Mouse (Mus musculus) heart, embryonic 15.5 days (tissue): ENCODE measurements around the gene Rsbn1l. TPM values are rescaled to one million over a fixed set of nuclear protein-coding genes. Genes with fewer than 3 reads are reported as not detected.

ENCODE experiments used
- ATAC-seq: fragments of 200-750 bp; cut with Nextera tagmentation; replicated peaks from 2 replicates; pipeline ENCODE4 v1.8.0; 2017; ENCODE audit warnings: low read depth, moderate TSS enrichment; ENCODE audit not compliant: insufficient number of reproducible peaks, insufficient read depth, low FRiP score
- H3K27ac ChIP-seq: fragments of 300-500 bp; sonication (generic); 2 replicates; pipeline ENCODE4 v1.5.1; 2015; ENCODE audit warnings: mild to moderate bottlenecking, inconsistent platforms
- H3K27me3 ChIP-seq: fragments of 300-500 bp; sonication (generic); 2 replicates; pipeline ENCODE4 v1.6.1; 2015; ENCODE audit warnings: inconsistent platforms
- H3K36me3 ChIP-seq: fragments of 300-500 bp; sonication (generic); 2 replicates; pipeline ENCODE4 v1.6.1; 2015; ENCODE audit warnings: mild to moderate bottlenecking, inconsistent platforms
- H3K4me1 ChIP-seq: fragments of 300-500 bp; sonication (generic); replicated peaks from 2 replicates; pipeline ENCODE4 v1.6.1; 2015; ENCODE audit warnings: inconsistent platforms
- H3K4me2 ChIP-seq: fragments of 300-500 bp; sonication (generic); 2 replicates; pipeline ENCODE4 v1.6.1; 2015; ENCODE audit warnings: inconsistent platforms, mild to moderate bottlenecking, moderate library complexity
- H3K4me3 ChIP-seq: fragments of 300-500 bp; sonication (generic); 2 replicates; pipeline ENCODE4 v1.5.1; 2015; ENCODE audit warnings: mild to moderate bottlenecking, inconsistent platforms
- H3K9ac ChIP-seq: fragments of 300-500 bp; sonication (generic); 2 replicates; pipeline ENCODE4 v1.6.1; 2015; ENCODE audit warnings: mild to moderate bottlenecking, inconsistent platforms
- H3K9me3 ChIP-seq: fragments of 300-500 bp; sonication (generic); replicated peaks from 2 replicates; pipeline ENCODE4 v1.6.1; 2016; ENCODE audit warnings: inconsistent platforms
- WGBS: fragments of 180-500 bp; shearing (Covaris S2); methylation state at CpG from one replicate; pipeline ENCODE4 v1.1.7; 2015; ENCODE audit warnings: mixed read lengths; 5-methylcytosine and 5-hydroxymethylcytosine counted together
- polyA plus RNA-seq: library from polyadenylated mRNA; unstranded; fragments of >200 nt; fragmentation: Nextera tagmentation; extraction: Ambion mirVana; gene quantifications from 2 replicates; pipeline ENCODE4 v1.2.1, GENCODE M21; 2015

Rsbn1l gene
- polyA plus RNA-seq, 1 experiment from 2014 or later, result 6.4 TPM

DNA sequence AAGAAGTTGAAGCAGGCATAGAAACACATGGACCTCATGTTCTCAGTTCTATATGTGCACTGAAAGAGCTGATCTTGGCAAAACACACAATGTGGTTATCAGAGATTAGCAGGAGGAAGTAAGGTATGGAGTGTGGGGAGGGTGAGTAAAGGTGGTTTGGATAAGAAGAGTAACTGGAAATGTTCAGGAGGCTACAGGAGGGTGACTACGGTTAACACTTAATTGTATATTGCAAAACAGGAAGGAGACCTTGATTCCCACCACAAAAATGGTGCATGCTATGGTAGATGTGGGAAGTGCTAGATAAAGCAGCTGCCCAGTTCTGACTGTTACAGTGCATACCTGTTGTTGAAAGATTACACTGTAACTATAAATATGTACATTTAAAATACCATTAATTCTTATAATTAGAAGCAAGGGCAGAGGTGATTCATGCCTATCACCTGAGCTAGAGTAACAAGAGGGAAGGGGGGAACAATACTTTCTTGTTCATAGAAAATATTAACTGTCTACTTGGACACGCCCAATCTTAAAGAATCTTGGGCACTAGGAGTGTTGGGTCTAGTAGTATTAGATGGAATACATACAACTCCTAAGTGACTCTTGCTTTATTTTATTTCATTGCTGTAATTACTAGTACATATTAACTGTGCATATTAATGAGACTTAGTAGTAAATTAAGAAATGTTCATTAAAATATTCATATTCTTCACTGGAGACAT is 58.6 kb downstream of the Rsbn1l start:
- Histone ChIP-seq H3K4me3 (no peak overlapping the region), H3K27ac (no peak overlapping the region), H3K9ac (no peak overlapping the region), H3K9me3 (no peaks in the 10 kb centered on the region), H3K27me3 (no peaks in the 10 kb centered on the region), H3K4me2 (no peak overlapping the region), H3K4me1 (no peaks in the 10 kb centered on the region), H3K36me3 (peaks cover 42% of the 10 kb centered on the region)
- 78% methylated on average over 2 of the region's 2 CpGs for WGBS
- ATAC-seq, result no peak

DNA sequence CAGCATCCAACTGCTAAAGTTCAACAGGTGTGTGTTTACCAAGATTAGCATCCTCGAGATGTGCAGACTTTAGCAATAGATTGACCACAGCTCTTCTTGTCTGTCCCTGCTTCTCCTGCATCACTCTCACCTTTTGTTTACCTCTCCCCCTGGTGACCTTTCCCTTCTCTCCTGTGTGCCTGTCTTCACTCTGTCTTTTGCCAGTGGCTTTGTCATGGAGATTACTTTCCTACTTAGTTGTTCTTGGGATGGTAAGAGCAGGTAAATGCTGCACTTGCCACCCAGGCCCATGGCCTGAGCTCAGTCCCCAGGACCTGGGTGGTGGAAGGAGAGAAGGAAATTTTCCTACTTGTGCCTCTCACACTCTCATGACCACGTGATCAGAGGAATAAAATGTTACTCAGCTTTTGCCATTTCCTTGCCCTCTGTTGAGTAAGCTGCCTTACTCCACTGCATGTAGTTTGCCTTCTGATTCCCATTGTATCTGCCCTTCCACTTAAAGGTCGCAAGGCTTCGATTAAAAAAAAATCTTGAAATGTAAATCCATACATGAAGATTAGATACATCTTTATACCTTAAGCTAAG is 72.1 kb downstream of the Rsbn1l start:
- H3K4me1 ChIP-seq, result peaks cover 22% of the 10 kb centered on the region
- 80% methylated on average over 4 of the region's 4 CpGs for WGBS
- H3K9ac ChIP-seq, result no peak overlapping the region
- H3K36me3 ChIP-seq, result peaks cover 6% of the 10 kb centered on the region; the same call in 1 of the 2 replicates
- no peaks in the 10 kb centered on the region for H3K9me3 ChIP-seq
- H3K27me3 ChIP-seq, result no peaks in the 10 kb centered on the region
- no peak for ATAC-seq
- no peak overlapping the region for H3K27ac ChIP-seq
- H3K4me2 ChIP-seq, result peak overlapping the region; percentile 76
- H3K4me3 ChIP-seq, result peak overlapping the region; percentile 69

- H3K9ac ChIP-seq, result peak within 1 kb of the TSS; percentile 96
- under 1% methylated on average over 94 of the region's 94 CpGs for WGBS
- peak; percentile 98 for ATAC-seq
- peaks cover 6% of the 10 kb centered on the region; the same call in 1 of the 2 replicates for H3K36me3 ChIP-seq
- no peaks in the 10 kb centered on the region for H3K27me3 ChIP-seq
- peak within 1 kb of the TSS; percentile 98 for H3K27ac ChIP-seq
- H3K9me3 ChIP-seq, result no peaks in the 10 kb centered on the region
- peak within 1 kb of the TSS; percentile 76 for H3K4me2 ChIP-seq
- peaks cover 29% of the 10 kb centered on the region for H3K4me1 ChIP-seq
- H3K4me3 ChIP-seq, result peak within 1 kb of the TSS; percentile 69
Observed at GRCm38 (mm10) chr5:20881915-20882800, 74.0 kb downstream of the Rsbn1l start, which contains the start of the genes Phtf2 and Tmem60. Phtf2 (minus strand) TSS chr5:20882124. Tmem60 (plus strand) TSS chr5:20882191.

- Histone ChIP-seq H3K4me3 (peak overlapping the region; percentile 69), H3K4me2 (peak overlapping the region; percentile 69), H3K36me3 (peaks cover 2% of the 10 kb centered on the region; the same call in 1 of the 2 replicates), H3K27ac (peak overlapping the region; percentile 98), H3K9me3 (no peaks in the 10 kb centered on the region), H3K9ac (peak overlapping the region; percentile 96), H3K27me3 (no peaks in the 10 kb centered on the region), H3K4me1 (peaks cover 31% of the 10 kb centered on the region)
- peak; percentile 5 for ATAC-seq
- 1% methylated on average over 56 of the region's 64 CpGs for WGBS
Observed at GRCm38 (mm10) chr5:20880797-20881775, 75.1 kb downstream of the Rsbn1l start.

- H3K27me3 ChIP-seq, result no peaks in the 10 kb centered on the region
- H3K9me3 ChIP-seq, result no peaks in the 10 kb centered on the region
- 38% methylated on average over 2 of the region's 2 CpGs for WGBS
- H3K27ac ChIP-seq, result peak overlapping the region; percentile 98
- H3K9ac ChIP-seq, result peak overlapping the region; percentile 96
- peaks cover 31% of the 10 kb centered on the region for H3K4me1 ChIP-seq
- no peak for ATAC-seq
- no peaks in the 10 kb centered on the region for H3K36me3 ChIP-seq
- H3K4me3 ChIP-seq, result peak overlapping the region; percentile 69
- H3K4me2 ChIP-seq, result peak overlapping the region; percentile 69
Observed at GRCm38 (mm10) chr5:20880386-20880785, 75.8 kb downstream of the Rsbn1l start.

DNA sequence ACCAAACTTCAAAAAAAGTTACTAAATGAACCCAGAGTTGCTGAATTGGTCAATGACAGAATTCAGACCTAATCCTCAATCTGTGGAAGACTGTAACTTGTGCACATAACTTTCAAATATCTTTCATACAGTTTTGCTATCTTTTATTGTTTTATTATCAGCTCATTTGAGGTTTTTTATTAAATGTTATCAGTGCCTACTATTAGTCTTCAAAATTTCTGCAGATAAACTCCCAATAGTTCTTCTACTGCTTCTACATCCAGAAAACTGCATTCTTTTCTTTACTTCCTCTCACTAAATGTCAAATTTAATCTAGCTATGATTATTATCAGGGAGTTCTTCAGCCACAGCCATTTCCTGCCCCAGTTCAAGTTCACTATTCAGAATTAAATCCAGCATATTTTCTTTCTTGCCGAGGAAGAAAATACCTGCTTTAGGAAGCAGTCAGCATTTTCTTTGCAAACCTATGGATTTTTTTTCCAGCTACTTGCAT is 79.2 kb downstream of the Rsbn1l start:
- no peaks in the 10 kb centered on the region for H3K9me3 ChIP-seq
- H3K27ac ChIP-seq, result no peak overlapping the region
- H3K36me3 ChIP-seq, result no peaks in the 10 kb centered on the region
- no peaks in the 10 kb centered on the region for H3K27me3 ChIP-seq
- WGBS, result 38% methylated on average over 1 of the region's 1 CpGs
- no peak overlapping the region for H3K4me2 ChIP-seq
- no peak overlapping the region for H3K9ac ChIP-seq
- no peak for ATAC-seq
- no peak overlapping the region for H3K4me3 ChIP-seq
- H3K4me1 ChIP-seq, result peaks cover 18% of the 10 kb centered on the region

- H3K4me3 ChIP-seq, result no peak overlapping the region
- no peak for ATAC-seq
- WGBS, result 91% methylated on average over 1 of the region's 1 CpGs
- H3K9ac ChIP-seq, result no peak overlapping the region
- H3K4me2 ChIP-seq, result no peak overlapping the region
- H3K36me3 ChIP-seq, result no peaks in the 10 kb centered on the region
- H3K9me3 ChIP-seq, result no peaks in the 10 kb centered on the region
- H3K4me1 ChIP-seq, result peaks cover 4% of the 10 kb centered on the region
- H3K27ac ChIP-seq, result no peak overlapping the region
- H3K27me3 ChIP-seq, result no peaks in the 10 kb centered on the region
Observed at GRCm38 (mm10) chr5:20873146-20873545, 83.1 kb downstream of the Rsbn1l start.

GRCm38 (mm10) chr5:20865193-20865755 is 90.9 kb downstream of the Rsbn1l start:
- no peaks in the 10 kb centered on the region for H3K36me3 ChIP-seq
- no peaks in the 10 kb centered on the region for H3K9me3 ChIP-seq
- H3K4me3 ChIP-seq, result no peak overlapping the region
- H3K27ac ChIP-seq, result no peak overlapping the region
- H3K9ac ChIP-seq, result no peak overlapping the region
- no peak for ATAC-seq
- no peak overlapping the region for H3K4me2 ChIP-seq
- WGBS, result 87% methylated on average over 2 of the region's 2 CpGs
- H3K27me3 ChIP-seq, result no peaks in the 10 kb centered on the region
- no peaks in the 10 kb centered on the region for H3K4me1 ChIP-seq

DNA sequence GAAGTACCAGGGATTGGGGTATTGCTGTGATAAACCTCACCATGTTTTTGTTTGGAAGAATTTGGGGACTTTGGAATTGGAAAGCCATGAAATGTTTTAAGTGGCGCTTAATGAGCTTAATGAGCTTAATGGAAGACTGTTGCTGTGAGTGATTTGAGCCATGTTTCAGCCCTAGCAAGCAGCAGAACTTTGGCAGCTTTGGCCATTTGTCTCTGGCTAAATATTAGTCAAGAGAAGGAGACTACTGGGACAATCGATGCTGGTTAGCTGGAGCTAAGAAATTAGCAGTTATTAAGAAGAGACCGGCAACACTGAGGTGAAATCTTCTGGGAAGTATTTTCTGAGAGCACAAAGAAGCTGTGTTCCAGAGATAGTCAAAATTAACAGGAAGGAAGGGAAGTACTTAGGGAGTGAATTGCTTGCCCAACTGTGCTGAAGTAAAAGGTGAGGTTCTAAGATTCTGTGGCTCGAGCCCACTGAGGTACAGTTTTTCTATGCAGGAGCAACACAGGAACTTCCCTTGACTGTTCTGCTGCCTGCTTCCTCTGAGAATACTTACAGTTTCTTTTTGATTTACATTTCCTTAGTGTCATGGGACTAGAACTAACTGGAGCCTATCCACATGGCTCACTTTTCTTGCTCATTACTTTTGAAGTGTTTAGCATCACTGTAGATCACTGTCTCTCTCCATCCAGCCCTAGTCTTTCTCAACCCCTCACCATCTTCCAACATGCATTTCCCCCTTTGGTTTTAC is 91.8 kb downstream of the Rsbn1l start:
- 81% methylated on average over 4 of the region's 4 CpGs for WGBS
- Histone ChIP-seq H3K9me3 (no peaks in the 10 kb centered on the region), H3K4me2 (no peak overlapping the region), H3K4me3 (no peak overlapping the region), H3K4me1 (no peaks in the 10 kb centered on the region), H3K27ac (no peak overlapping the region), H3K9ac (no peak overlapping the region), H3K36me3 (no peaks in the 10 kb centered on the region), H3K27me3 (no peaks in the 10 kb centered on the region)
- no peak for ATAC-seq
